Mouse (Mus musculus) telencephalon, adult 2 months (tissue): ENCODE measurements around the gene Chd4.

Experiments used
- DNase-seq: peaks from one replicate; pipeline ENCODE4 v3.0.0-alpha.2; 2011; ENCODE audit warnings: low read depth, low spot score

Chd4 gene

DNA sequence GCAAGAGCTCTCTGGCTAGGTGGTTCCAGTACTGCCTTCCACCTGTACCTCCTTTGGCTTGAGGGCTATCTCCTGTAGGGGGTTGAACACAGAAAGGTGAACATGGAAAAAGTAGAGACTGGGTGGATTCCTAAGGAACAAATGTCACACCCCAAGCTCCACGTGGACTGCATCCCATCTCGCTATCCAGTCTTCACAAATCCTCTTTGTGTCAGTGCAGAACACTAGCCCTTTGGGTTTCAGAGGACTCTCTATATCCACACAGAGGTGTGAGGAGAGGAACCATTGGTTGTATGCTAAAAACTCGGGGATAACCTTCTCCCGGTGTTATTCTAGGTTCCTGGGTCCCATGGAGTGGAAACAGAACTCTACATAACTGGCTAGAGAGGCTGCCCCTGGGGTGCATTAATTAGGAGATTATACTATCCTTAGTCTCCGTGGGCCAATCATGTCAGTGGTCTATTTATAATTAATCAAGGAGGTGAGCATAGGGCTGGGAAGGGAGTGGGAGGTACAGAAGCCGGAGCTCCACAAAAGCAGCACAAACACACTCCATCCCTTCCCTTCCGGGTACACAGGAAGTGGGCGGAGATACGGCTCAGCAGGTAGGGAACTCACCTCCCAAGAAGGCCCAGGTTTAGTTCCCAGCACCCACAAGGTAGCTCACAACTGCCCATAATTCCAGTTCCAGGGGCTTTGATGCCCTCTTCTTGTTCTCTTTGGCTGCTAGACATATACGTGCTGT is 5.3 kb upstream of the Chd4 start:
- DNase-seq, result no peak

DNA sequence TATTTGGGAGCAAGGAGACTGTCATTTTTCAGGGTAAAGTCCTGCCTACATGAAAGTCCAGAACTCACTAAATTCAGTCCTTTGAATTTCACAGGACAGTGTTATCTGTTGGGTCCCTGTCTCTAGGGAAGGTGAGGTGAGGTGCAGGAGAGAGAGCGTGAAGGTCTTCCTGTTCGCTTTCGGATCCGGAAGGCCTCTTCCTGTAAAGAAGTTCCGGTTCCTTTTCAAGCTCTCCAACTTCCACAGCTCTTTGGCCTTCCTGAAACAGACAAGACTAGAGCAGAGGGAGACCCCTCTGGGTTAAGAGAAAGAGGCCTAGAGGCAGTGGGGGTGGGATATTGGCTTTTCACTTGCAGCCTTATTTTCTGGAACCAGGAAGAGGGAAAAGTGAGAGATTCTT is 3.4 kb upstream of the Chd4 start:
- no peak for DNase-seq

DNA sequence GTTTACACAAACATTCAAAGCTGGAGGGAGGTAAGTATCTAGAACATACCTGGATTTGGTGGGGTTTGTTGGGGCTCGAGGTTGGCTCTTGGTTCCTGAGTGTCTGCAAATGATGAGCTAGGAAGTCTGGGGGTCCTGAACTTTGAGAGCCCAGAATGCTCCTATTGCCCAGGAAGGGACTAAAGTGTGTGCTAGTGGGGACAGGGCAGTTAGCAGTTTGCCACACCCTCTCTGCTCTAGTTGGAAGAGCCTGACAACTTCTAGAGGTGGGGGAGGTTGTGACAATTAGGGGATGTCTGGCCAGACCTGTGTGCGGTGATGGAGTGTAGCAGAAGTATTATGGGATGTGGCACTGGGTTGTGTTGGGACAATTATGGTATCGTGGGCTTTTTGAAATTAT is 938 bp upstream of the Chd4 start:
- DNase-seq, result no peak

DNA sequence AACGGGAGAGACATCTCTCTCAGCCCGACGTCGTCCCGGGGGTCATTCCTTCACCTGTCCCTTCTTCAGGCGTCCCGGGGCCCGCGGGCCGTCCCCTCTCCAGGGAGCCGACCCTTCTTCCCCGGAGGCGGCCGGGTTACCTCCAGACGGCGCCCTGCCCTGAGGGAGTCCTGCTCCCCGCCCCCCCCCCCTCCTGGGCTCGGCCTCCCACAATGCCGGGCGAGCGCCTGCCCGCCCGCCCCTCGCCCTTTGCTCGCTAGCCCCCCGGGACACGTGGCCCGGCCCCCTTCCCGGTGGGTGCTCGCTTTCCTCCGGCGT is 457 bp downstream of the Chd4 start:
- DNase-seq, result no peak

DNA sequence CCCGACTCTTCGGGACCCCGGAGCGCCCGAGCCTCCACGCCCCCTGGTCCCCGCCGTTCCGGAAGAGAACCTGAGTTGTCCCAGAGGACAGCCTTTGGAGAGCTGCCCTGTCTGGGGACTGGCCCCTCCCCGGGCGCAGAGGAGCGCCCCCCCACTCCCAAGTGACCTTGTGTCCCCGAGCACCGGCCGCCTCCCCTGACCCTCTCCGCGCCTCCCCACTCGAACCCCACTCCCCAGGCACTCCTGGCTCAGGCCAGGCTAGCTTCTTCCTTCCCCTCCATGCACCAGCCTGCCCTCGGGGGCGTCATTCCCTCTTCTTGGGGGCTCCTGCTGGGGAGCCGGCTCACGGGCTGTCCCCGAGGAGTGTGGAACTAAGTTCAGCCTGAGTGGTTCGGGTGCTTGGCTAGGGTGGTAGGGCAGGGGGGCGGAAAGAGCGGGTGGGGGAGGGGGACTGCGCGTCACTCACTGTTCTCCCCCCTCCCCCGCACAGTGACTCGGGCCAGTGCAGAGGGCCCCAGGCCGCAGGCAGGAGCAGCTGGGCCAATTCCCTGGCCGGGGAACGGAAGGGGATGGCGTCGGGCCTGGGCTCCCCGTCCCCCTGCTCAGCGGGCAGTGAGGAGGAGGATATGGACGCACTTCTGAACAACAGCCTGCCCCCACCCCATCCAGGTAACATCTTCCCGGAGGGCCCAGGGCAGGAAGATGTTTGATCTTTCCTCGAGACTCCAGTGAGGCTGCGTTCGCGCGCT is 990 bp downstream of the Chd4 start:
- DNase-seq, result no peak

DNA sequence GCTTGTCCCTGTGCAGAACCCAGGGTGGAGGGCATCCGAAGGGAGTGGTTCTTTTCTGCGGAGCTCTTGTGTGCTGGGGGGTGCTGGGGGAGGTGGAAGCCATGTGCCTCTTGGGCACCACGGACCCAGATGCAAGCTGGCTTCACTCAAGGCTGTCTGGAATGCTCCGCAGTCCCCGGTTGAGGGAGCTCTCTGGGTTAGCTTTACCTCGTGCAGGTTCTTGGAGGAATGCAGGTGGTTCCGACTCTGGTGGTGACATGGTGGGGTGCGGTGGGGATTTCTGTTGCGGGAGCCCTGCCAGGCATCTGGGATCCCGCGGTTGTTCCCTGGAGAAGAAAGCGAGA is 1.5 kb downstream of the Chd4 start:
- DNase-seq, result no peak

DNA sequence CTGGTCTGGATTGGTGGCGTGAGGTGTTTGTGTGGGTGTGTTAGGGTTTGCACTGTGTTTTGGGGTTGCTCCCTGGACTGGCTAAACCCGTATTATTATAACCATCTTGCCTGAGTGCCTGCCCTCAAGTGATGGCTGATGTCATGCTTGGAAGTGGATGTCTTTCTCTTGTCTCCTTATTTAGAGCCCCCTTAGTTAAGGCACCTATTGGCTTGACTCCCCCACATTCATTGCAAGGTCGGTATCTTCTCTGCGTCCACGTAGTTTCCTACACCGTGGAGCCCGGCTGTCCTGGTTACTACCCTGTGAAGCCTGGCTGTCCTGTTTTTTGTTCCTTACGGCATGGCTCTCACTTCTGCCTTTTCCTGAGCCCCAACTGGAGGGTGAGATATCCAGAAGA is 2.2 kb downstream of the Chd4 start:
- DNase-seq, result no peak

DNA sequence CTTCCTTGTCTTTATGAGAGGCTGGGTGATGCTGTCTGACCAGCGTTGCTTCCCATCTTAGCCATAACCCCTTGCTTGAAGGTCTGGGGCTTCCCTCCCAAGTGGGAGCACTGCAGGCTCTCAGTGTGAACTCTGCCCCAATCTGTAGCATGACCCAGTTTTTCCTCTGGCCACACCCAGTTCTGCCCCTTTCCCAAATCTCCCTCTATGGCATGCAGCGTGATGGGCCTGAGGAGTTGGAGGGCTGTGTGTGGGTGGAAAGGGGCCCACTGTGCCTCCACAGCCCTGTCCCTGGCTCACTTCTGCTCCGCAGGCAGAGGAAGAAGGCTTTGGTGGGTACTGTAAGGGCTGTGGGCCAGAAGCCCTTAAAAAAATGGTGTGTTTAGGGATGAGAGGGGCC is 2.7 kb downstream of the Chd4 start:
- no peak for DNase-seq

DNA sequence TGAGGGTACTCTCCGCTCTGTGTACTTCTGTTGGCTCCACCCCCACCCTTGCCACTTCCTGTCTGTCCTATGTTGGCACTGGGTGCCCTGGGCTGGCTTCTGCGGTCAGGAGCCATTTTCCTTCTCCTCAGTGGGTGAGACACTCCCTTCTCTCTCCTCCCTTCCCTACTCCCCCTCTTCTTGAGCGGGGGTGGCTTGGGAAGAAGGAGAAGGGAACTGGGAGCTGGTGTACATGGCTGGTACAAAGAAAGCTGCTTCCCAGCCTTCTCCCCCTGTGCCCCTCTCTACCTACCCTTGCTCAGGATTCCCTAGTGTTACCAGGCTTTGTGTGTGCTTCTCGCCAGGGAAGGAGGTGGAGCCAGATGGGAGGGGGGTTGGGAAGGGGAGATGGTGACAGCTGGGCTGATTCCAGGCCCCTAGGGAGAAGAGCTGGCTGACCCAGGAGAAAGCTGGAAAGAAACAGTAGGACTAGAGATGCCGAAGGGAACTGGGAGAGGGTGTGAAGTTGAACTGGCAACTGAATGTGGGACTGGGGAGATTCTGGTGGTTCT is 3.7 kb downstream of the Chd4 start:
- no peak for DNase-seq

DNA sequence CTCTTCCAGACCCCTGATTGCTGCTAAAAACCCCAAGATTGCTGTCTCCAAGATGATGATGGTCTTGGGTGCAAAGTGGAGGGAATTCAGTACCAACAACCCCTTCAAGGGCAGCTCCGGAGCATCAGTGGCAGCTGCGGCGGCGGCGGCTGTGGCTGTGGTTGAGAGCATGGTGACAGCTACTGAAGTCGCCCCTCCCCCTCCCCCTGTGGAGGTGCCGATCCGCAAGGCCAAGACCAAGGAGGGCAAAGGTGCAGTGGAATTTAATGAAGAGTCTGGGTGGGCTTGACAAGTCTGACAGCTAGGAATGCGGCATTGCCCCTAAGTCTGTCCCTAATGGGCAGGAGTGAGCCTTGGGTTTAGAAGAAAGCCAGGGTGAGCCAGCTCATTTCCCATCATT is 5.7 kb downstream of the Chd4 start:
- no peak for DNase-seq

DNA sequence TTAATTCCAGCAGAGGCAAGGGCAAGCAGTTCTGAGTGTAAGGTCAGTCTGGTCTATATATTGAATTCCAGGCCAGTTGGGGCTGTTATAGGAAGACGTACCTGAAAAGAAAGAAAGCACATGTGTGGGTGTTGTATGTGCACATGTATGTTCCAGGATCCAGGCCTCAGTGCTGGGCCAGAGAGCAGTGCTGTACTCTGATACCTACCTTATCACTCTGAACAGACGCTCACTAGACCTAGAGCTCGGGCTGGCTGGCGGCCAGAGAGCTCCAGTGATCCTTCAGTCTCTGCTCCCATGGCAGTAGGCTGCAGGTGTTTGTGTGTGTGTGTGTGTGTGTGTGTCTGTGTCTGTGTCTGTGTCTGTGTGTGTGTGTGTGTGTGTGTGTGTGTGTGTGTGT is 8.4 kb downstream of the Chd4 start:
- no peak for DNase-seq

DNA sequence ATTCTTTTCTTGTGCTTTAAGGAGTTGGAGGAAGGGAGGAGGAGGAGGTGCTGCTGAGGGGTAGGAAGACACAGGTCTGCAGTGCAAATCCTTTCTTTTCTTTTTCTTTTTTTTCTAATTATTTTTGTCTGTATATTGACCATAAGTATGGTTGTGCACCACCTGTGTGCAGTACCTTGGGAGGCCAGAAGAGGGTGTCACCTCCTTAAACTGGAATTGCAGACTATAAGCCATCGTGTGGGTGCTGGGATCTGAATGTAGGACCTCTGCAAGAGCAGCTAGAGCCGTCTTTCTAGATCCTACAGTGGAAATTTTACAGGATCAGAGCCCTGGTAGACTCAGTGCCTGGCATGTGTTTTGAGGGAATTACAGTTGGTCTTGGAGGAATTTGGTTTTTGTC is 11.9 kb downstream of the Chd4 start:
- no peak for DNase-seq

DNA sequence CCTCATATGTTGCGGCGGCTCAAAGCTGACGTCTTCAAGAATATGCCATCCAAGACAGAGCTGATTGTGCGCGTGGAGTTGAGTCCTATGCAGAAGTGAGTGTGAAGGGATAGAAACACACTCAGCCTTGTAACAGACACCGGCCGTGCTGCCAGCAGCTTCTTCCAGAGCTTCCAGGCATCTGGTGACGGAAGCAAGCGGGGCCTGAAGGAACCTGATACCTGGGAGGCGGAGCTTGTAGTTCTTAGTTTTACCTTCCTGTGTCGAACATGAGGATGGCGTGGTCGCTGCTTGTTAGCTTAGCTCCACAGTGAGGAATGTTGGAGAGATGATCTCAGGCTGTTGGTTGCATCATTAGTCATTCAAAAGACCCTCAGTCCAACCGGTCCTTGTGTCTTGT is 13.6 kb downstream of the Chd4 start:
- DNase-seq, result no peak

DNA sequence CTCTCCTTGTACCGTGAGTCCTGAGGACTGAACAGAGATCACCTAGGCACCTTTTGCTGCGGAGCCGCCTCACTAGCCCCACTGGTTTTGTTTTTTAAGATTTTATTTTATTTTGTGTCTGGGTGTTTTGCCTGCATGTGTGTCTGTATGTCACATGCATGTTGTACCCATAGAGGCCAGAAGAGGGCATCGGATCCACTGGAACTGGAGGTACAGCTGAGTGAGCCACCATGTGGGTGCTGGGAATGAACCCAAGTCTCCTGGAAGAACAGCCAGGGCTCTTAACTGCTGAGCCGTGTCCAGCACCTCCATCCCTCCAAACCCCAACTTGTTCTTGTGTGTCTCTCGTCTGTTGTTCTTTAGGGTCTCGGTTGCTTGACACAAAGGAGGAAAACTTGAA is 15.1 kb downstream of the Chd4 start:
- no peak for DNase-seq

DNA sequence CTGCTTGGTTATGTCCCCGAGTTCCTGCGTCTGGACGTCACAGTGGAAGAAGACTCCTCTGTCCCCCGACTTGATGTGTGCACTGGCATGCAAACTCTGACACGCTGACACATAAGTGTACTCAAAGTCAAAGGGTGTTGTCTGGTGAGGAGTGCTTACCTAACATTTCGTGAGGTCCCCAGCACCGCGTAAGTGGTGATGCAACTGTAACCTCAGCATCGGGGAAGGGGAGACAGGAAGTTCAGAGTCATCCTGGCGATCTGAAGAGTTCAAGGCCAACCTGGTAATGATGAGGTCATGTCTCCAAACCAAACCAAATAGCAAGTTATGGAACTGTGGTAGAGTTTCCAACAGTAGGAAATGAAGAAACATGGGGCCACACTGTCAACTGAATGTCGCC is 16.8 kb downstream of the Chd4 start:
- DNase-seq, result no peak

DNA sequence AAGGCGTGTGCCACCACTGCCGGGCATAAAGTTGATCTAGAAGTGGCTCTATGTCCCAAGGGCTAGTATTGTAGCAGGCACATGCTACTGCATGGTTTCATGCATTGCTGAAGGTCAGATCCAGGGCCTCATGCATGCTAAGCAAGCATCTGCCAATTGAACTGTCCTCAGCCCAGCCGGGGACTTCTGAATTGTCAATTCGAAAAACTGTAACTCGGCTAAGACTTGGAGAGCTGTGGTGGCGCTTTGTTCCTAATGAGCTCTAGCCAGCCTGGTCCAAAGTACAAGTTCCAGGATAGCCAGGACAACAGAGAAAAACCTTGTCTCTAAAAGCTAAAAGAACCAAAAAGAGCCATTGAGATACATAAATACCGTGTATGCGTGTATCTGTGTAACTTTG is 23.6 kb downstream of the Chd4 start:
- DNase-seq, result no peak

DNA sequence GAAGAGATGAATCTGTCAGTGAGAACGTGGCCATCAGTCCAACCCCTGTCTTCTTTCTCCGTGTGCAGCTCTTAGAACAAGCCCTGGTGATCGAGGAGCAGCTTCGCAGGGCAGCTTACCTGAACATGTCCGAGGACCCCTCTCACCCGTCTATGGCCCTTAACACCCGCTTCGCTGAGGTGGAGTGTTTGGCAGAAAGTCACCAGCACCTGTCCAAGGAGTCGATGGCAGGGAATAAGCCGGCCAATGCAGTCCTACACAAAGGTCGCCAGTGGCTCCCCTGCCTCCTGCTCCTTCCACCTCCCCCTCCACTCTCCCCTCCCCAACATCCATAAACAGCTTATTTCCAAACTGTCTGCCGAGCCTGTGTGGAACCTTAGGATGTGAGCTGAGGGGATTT is 32.9 kb downstream of the Chd4 start:
- DNase-seq, result no peak

DNA sequence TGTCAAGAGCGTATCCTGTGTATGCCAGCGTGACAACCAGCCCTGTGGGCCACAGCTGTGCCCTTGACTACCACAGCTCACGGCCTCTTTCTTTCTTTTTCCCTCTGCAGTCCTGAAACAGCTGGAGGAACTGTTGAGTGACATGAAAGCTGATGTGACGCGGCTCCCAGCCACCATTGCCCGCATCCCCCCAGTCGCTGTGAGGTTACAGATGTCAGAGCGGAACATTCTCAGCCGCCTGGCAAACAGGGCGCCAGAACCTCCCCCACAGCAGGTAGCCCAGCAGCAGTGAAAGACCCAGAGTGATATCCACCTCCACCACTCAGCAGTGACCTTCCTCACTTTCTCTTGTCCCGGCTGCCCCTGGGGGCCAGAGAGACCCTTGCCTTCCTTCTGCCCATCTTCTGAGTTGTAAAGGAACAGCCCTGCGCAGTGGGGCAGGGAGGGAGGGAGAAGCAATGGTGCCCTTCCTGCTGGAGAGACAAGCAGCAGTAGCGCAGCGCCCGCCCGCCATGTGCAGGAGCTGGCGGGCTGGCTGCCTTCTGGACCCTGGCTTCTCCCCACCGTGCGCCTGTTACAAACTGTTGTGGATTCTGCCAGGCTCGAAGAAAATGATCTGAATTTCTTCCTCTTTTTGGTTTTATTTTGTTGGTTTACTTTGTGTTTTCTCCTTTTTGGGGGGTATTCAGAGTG is 34.1 kb downstream of the Chd4 start:
- no peak for DNase-seq

DNA sequence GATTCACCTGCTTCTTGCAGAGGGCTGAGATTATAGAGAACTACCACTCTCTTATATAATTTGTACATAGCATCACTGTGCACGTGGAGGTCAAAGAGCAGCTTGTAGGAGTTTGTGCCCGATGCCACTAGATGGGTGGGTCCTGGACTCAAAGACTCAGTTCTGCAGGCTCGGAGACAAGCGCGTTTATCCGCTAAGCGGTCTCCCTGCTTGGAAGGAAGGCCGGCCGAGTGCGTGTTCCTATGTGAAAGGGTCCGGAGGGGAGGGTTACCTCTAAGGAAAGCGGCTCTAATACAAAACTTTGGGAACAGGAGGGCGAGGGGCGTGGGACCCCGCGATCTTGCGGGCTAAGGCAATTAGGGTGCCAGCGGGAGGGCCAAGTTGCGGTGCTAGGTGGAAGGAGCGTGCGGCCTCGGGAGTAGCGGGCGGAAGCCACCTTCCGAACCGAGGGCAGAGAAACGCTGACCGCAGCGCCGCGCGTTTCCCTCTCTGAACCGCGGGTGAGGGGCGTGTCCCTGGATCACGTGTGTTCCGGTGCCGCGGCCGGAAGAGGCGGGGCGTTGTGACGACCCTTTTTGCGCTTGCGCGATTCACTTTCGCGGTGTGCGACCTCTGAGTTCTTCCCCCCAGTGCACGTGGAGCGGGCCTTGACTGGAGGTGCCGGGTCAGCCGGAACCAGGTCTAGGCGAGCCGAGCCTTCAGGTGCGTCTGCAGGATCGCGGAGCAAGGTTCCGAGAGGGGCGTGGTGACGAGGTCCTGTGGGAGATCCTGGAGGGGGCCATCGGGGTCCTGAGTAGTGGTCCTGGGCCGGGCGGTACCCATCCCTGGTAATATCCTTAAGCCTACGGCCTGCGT is 35.7 kb downstream of the Chd4 start, which contains the start of gene Nop2:
Nop2 (plus strand) TSS at position 608 of the 855 bp plus-strand sequence.
- peak; percentile 74 for DNase-seq

DNA sequence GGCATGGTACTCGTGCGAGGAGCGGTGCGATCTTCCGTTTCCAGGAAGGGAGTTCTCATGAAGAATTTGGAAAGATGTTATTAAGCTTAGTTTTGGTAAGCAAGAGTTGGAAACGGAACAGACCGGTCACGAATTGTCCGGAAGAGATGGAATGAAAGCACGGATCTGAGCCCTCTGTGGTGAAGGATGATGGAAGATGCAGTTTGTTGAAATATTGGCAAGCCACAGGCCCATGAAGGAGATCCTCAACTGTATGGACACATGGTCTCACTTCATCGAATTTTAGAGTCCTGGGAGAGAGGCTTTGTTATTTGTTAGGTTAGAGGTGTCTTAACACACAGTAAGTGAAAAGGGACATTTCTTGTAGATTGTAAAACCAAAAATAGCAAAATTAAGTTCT is 36.7 kb downstream of the Chd4 start:
- DNase-seq, result no peak

DNA sequence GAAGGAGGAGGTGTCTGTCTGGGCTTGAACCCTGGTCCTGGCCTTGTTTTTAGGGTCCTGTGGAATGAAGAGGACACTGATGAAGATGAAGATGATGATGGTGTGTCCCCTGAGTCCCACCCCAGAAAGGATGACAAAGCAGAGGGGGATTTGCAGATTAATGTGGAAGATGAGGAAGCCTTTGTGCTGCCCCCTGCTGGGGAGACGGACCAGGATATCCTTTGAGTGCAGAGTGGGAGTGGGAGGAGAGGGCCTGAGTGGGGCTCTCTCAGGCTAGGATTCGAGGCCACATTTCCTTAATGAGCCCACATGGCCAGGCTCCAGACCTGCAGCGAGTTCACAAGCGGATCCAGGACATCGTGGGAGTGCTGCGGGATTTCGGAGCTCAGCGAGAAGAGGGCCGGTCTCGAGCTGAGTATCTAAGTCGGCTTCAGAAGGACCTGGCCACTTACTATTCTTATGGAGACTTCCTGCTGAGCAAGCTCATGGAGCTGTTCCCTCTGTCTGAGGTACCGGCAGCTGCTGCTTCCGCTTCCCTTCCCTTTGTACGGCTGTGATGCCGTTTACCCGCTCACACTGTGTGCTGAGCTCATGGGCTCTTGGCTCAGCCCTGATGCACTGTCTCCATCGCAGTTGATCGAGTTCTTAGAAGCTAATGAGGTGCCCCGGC is 41.4 kb downstream of the Chd4 start:
- DNase-seq, result no peak
